Mouse (Mus musculus) heart, postnatal 0 days (tissue): Measurements from ENCODE around the gene Zfp992. TPM values are rescaled to one million over a fixed set of nuclear protein-coding genes. Genes with fewer than 3 reads are reported as not detected.
"Not testable (repeated sequence)": the region's sequence is repeated elsewhere in the genome, so short reads cannot be mapped to it uniquely, and the experiment has no call there.

Source experiments
- ATAC-seq: fragments of 200-750 bp; cut with Nextera tagmentation; 2 replicates; pipeline ENCODE4 v1.8.0; 2017; ENCODE audit warnings: low read depth, moderate number of reproducible peaks, moderate library complexity; ENCODE audit not compliant: insufficient read depth
- DNase-seq: peaks from one replicate; pipeline ENCODE4 v3.0.0-alpha.2; 2016; ENCODE audit warnings: low spot score
- H3K27ac ChIP-seq: fragments of 300-500 bp; sonication (generic); 2 replicates; pipeline ENCODE4 v1.5.1; 2014; ENCODE audit warnings: low read depth, mild to moderate bottlenecking
- H3K27me3 ChIP-seq: fragments of 300-500 bp; sonication (generic); 2 replicates; pipeline ENCODE4 v1.6.1; 2014; ENCODE audit warnings: low read length, mixed read lengths; ENCODE audit not compliant: control insufficient read depth, insufficient read depth
- H3K36me3 ChIP-seq: fragments of 300-500 bp; sonication (generic); replicated peaks from 2 replicates; pipeline ENCODE4 v1.6.1; 2014; ENCODE audit warnings: low read length, mixed read lengths; ENCODE audit not compliant: control insufficient read depth, insufficient read depth
- H3K4me1 ChIP-seq: fragments of 300-500 bp; sonication (generic); 2 replicates; pipeline ENCODE4 v1.6.1; 2014; ENCODE audit warnings: antibody characterized with exemption; ENCODE audit not compliant: control insufficient read depth, insufficient read depth
- H3K4me2 ChIP-seq: fragments of 300-500 bp; sonication (generic); 2 replicates; pipeline ENCODE4 v1.6.1; 2014; ENCODE audit warnings: low read depth, mild to moderate bottlenecking, low read length, moderate library complexity
- H3K4me3 ChIP-seq: fragments of 300-500 bp; sonication (generic); 2 replicates; pipeline ENCODE4 v1.5.1; 2014; ENCODE audit warnings: low read depth, low read length
- H3K9ac ChIP-seq: fragments of 300-500 bp; sonication (generic); replicated peaks from 2 replicates; pipeline ENCODE4 v1.6.1; 2014; ENCODE audit warnings: low read depth, low read length, mixed read lengths
- H3K9me3 ChIP-seq: fragments of 300-500 bp; sonication (generic); replicated peaks from 2 replicates; pipeline ENCODE4 v1.6.1; 2016; ENCODE audit warnings: low read length; ENCODE audit not compliant: control insufficient read depth
- WGBS: fragments of 180-500 bp; shearing (Covaris S2); extraction: QIAGEN DNeasy Blood & Tissue Kit; methylation state at CpG from one replicate; pipeline ENCODE4 v1.1.7; 2014; 5-methylcytosine and 5-hydroxymethylcytosine counted together
- polyA plus RNA-seq: library from polyadenylated mRNA; unstranded; fragments of >200 nt; fragmentation: Nextera tagmentation; extraction: Ambion mirVana; gene quantifications from 2 replicates; pipeline ENCODE4 v1.2.1, GENCODE M21; 2015
- total RNA-seq: library from RNA; depleted of rRNA; stranded (reverse); fragments of >200 nt; gene quantifications from 2 replicates; pipeline ENCODE4 v1.2.3, GENCODE M21; 2014; ENCODE audit warnings: low replicate concordance; rRNA removed

The Zfp992 gene
- 1.8 and 3.2 TPM in 2 replicates for total RNA-seq
- 2.6 TPM in 2 replicates for polyA plus RNA-seq

DNA sequence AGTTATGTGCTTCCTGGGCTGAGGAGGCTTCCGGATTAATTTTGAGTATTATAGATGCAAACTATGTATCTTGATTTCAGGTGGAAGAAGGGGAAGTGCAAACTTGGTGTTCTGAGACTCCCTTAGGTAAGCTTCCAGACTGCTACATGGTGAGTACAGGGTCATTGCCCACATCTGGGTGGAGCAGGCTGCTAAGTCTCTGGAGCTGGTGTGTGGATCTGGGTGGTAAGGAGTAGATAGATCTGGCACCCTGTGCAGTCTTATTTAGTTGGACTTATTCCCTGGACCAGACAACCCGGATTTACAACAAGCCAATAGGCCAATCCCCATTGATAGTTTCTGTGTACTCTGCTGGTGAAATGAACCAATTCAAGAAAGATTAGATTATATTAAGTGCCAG is at the start of gene Zfp992:
Gene Zfp992, plus strand, starts transcription at position 74 of the 400 bp plus-strand sequence.
- H3K27ac ChIP-seq, H3K27me3 ChIP-seq, H3K4me3 ChIP-seq, H3K4me2 ChIP-seq, H3K36me3 ChIP-seq, DNase-seq, H3K4me1 ChIP-seq, H3K9ac ChIP-seq, ATAC-seq: not testable (repeated sequence)
- WGBS = 79% methylated on average over 2 of the region's 2 CpGs
- H3K9me3 ChIP-seq = peaks cover 28% of the 10 kb centered on the region

- not testable (repeated sequence) for H3K27ac ChIP-seq, H3K4me2 ChIP-seq, H3K27me3 ChIP-seq, H3K36me3 ChIP-seq, ATAC-seq, H3K4me3 ChIP-seq, DNase-seq, H3K4me1 ChIP-seq, H3K9ac ChIP-seq
- WGBS = 0% methylated on average over 1 of the region's 1 CpGs
- H3K9me3 ChIP-seq = peaks cover 18% of the 10 kb centered on the region
Observed at GRCm38 (mm10) chr4:146429467-146429866, 19.4 kb upstream of the Zfp992 start.

- not testable (repeated sequence) for H3K27ac ChIP-seq, H3K36me3 ChIP-seq, H3K4me3 ChIP-seq, ATAC-seq, DNase-seq, H3K27me3 ChIP-seq, H3K4me2 ChIP-seq, H3K4me1 ChIP-seq, H3K9ac ChIP-seq
- WGBS = 48% methylated on average over 2 of the region's 2 CpGs
- peaks cover 22% of the 10 kb centered on the region for H3K9me3 ChIP-seq
Observed at GRCm38 (mm10) chr4:146430876-146431275, 17.9 kb upstream of the Zfp992 start.

- not testable (repeated sequence) for H3K36me3 ChIP-seq, H3K27ac ChIP-seq, H3K4me1 ChIP-seq, H3K4me3 ChIP-seq, H3K4me2 ChIP-seq, H3K27me3 ChIP-seq, DNase-seq, ATAC-seq, H3K9ac ChIP-seq
- 69% methylated on average over 2 of the region's 2 CpGs for WGBS
- H3K9me3 ChIP-seq = peaks cover 10% of the 10 kb centered on the region
Observed at GRCm38 (mm10) chr4:146435539-146435938, 13.3 kb upstream of the Zfp992 start.

- not testable (repeated sequence) for H3K36me3 ChIP-seq, H3K4me1 ChIP-seq, ATAC-seq, H3K9ac ChIP-seq, DNase-seq, H3K27ac ChIP-seq, H3K27me3 ChIP-seq, H3K4me3 ChIP-seq, H3K4me2 ChIP-seq
- peaks cover 10% of the 10 kb centered on the region for H3K9me3 ChIP-seq
- 83% methylated on average over 1 of the region's 2 CpGs for WGBS
Observed at GRCm38 (mm10) chr4:146437256-146437655, 11.6 kb upstream of the Zfp992 start.

DNA sequence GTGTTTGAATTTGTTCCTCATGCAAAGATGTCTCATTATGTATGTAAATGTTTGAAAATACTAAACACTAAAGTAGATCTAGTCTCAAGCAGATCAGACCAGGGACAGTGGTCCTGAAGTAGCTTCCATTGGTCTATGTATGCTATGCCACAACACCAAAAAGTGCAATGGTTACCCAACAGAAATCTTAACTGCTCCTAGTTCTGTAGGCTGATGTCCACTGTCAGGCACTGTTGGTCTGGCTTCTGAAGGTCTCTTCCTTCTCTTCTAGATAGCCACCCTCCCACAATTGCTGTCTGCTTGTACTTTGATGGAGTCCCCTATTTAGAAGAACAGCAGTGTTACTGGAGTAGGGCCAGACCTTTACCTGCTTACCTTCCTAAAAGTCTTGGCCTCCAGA is 4.5 kb upstream of the Zfp992 start:
- H3K27me3 ChIP-seq, H3K4me3 ChIP-seq, H3K4me1 ChIP-seq, DNase-seq, H3K27ac ChIP-seq, H3K4me2 ChIP-seq, H3K9ac ChIP-seq, H3K36me3 ChIP-seq, ATAC-seq: not testable (repeated sequence)
- H3K9me3 ChIP-seq = peaks cover 19% of the 10 kb centered on the region

DNA sequence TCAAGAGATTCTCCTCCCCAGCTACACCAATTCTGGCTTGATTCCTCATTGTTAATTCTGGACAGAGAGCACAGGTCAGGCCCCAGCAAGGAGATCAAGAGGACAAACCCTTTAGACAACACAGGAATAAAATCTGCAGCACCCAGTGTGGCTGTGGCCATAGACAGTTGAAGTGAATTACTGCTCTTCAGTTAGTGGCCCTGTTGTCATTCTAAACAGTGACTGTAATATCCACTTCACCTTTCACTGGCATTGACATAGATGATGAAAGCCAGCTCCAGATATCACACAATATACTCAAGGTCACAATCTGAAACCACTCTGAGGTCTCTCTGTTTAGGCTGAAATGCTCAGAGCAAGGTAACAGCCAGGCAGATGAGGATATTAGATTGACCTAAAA is 3.7 kb upstream of the Zfp992 start:
- H3K4me1 ChIP-seq, ATAC-seq, DNase-seq, H3K36me3 ChIP-seq, H3K27ac ChIP-seq, H3K27me3 ChIP-seq, H3K9ac ChIP-seq, H3K4me3 ChIP-seq, H3K4me2 ChIP-seq: not testable (repeated sequence)
- peaks cover 21% of the 10 kb centered on the region for H3K9me3 ChIP-seq

- H3K9ac ChIP-seq, H3K27ac ChIP-seq, DNase-seq, H3K4me1 ChIP-seq, H3K4me2 ChIP-seq, H3K36me3 ChIP-seq, H3K27me3 ChIP-seq, H3K4me3 ChIP-seq, ATAC-seq: not testable (repeated sequence)
- H3K9me3 ChIP-seq = peaks cover 24% of the 10 kb centered on the region
- WGBS = 78% methylated on average over 4 of the region's 4 CpGs
Observed at GRCm38 (mm10) chr4:146446135-146446534, 2.7 kb upstream of the Zfp992 start.

DNA sequence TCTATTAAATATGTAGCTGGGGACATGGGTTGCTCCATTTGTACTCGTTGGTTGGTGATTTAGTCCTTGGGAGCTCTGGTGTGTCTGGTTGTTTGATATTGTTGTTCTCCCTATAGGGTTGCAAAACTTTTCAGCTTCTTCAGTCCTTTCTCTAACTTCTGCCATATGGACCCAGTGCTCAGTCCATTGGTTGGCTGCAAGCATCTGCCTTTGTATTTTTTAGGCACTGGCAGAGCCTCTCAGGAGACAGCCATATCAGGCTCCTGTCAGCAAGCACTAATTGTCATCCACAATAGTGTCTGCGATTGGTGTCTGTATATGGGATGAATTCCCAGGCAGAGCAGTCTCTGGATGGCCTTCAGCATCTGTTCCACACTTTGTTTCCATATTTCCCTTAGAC is 1.8 kb upstream of the Zfp992 start:
- H3K27me3 ChIP-seq, H3K4me1 ChIP-seq, H3K36me3 ChIP-seq, H3K4me3 ChIP-seq, H3K4me2 ChIP-seq, DNase-seq, H3K9ac ChIP-seq, ATAC-seq, H3K27ac ChIP-seq: not testable (repeated sequence)
- peaks cover 24% of the 10 kb centered on the region for H3K9me3 ChIP-seq
- WGBS = 68% methylated on average over 2 of the region's 2 CpGs
